Mouse (Mus musculus): ENCODE data around the gene Fmo2.

DNA sequence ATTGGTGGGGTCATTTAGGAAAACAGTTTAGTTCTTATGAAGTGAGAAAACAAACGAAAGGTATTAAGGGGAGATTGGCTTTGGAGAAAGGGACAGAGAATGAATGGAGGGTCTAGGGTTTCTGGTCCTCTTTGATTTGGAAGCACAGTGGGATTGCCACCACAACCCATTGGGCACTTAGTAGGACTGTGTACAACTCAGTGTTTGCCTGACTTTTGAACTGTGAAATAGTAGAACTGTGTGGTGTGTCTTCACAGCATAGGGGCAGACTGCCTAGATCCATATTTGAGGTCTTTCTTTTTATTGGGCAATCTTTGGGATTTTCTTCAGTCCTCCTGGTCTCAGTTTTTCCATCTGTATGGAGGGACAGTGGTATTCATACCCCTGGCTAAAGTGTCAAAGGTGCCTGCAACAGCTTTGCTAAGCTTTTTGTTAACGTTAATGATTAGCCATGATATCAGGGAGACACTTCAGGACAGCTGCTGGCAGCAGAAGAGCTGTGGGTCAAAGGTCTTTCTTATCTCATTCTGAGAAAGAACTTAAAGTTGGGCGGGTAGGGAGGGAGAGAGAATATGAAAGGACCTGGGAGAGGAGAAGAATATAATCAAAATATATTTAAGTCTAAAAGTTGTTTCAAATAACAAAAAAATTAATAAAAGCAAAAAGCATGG, 44.6 kb downstream of the Fmo2 start:
- TF ChIP-seq CTCF (IDR thresholded peaks at IDR 0.05; ENCODE audit: low read depth, low read length) (no peak), TAL1 (conservative IDR thresholded peaks at IDR 0.05; ENCODE audit: low read depth, low read length) (no peak), POLR2AphosphoS5 (IDR thresholded peaks at IDR 0.05; ENCODE audit: insufficient replicate concordance, low read depth, low read length) (no peak)

Measured in G1E (cell line).